Mouse (Mus musculus) embryonic fibroblast, embryonic 13.5 days (primary cell): ENCODE measurements around the gene Sympk.

Experiments used
- CTCF ChIP-seq: IDR thresholded peaks from 2 replicates; pipeline ENCODE4 v1.5.1; 2011; ENCODE audit warnings: mild to moderate bottlenecking, control low read depth, low read length, moderate library complexity, borderline replicate concordance; ENCODE audit not compliant: insufficient read depth
- POLR2A ChIP-seq: IDR thresholded peaks from 2 replicates; pipeline ENCODE4 v1.6.1; 2011; ENCODE audit warnings: low read depth, mild to moderate bottlenecking, control low read depth, low read length, moderate library complexity

GRCm38 (mm10) chr7:18991660-18992293, 32.4 kb upstream of the Sympk start:
- TF ChIP-seq POLR2A = no peak
- TF ChIP-seq CTCF = no peak
